Mouse (Mus musculus): ENCODE results near the gene Ptpro.
"Not testable (repeated sequence)": the region's sequence is repeated elsewhere in the genome, so short reads cannot be mapped to it uniquely, and the experiment has no call there.

Gene Ptpro

GRCm38 (mm10) chr6:137386344-137386743 lies 134.2 kb downstream of the Ptpro start:
- DNase-seq (ENCODE audit: low read depth, low spot score): no peak

GRCm38 (mm10) chr6:137386935-137387334 lies 134.8 kb downstream of the Ptpro start:
- DNase-seq (ENCODE audit: low read depth, low spot score): no peak

DNA sequence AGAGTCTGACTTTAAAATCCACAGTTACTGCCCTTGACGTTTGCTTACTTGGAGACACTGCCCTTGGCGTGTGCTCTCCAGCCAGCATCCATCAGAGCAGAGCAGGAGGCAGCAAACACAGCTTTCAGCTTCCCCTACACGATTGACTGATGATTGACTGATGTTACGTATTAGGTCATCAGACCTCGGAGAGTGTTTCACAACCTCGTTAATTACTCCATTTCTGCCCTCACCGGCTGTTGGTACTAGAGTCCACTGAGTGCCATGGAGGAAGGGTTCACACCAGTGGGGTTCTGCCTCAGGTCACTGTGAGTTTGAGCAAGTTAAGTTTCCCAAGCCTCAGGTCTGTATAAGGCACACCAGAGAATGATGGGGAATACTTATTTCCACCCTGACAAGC lies 143.0 kb downstream of the Ptpro start:
- no peak for DNase-seq (ENCODE audit: low read depth, low spot score)

DNA sequence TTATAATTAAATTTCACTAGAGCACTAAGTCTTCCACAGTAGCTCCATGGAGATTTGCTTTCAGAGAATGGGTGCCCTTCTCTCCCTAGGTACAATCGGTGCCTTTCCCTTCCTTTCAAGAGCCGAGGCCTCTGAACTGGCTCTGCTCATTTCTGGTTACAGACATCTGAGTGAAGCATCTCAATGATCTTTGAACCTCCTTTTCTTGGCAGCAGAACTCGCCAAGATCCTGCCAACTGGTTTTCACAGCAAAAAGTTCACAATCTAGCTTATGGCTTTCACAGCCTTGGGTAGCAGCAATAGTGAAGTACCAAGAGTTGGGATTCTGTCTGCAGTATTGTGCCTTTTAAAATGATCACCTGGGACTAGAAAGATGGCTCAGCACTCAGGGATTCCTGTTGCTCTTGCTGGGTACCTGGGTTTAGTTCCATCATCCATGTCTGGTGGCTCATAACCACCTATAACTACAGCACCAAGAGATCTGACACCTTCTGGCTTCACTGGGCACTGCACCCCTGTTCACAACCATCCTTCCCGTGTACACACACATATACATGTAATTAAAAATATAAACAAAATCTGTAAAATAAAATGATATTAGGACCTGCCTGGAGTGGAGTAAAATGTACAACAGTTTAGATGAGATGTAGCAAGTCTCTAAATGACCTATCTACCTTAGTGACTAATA lies 144.1 kb downstream of the Ptpro start:
- DNase-seq (ENCODE audit: low read depth, low spot score): no peak

GRCm38 (mm10) chr6:137397358-137397757 lies 145.2 kb downstream of the Ptpro start:
- no peak for DNase-seq (ENCODE audit: low read depth, low spot score)

GRCm38 (mm10) chr6:137404196-137404595 lies 152.1 kb downstream of the Ptpro start:
- DNase-seq (ENCODE audit: low read depth, low spot score): no peak

DNA sequence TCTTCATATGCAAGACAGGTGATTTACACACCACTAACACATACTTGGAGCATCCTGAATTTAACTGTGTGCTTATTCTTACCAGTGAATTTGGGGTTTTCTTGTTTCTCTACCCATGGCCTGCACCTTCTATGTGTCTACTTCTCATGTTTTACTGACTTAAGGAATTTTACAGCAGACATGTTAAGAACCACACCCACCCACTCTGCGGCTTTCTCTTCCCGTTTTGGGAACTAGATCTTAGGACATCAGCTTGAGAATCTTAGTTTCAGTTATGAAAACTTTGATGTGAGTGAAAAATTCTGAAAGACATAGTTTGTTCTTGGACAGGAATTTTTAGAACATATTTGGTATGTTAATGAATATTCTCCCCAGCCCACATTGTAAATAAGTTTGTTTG lies 153.6 kb downstream of the Ptpro start:
- DNase-seq (ENCODE audit: low read depth, low spot score): no peak

GRCm38 (mm10) chr6:137410510-137410909 lies 158.4 kb downstream of the Ptpro start:
- no peak for DNase-seq (ENCODE audit: low read depth, low spot score)

DNA sequence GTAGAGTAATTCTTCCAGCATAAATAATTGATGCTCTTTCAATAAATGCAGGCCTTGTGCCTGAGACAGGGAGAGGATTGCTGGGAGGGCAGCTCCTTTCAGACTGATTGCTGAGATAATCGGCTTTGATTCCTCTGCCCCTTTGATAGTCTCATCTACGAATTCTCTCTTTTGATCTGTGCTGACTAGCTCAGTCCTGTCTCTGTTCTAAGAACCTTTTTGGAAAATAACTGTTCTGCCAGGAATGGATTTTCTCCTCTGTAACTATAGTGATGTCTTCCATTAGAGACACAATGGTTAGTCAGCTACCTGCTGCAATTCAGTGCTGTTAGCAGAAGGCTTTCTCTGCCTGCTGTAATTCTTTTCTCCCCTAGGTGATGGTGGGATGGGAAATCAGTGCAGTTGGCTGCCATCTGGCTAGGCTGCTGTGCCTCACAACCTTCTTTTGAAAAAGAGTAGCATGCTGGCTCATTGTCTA lies 159.8 kb downstream of the Ptpro start:
- no peak for DNase-seq (ENCODE audit: low read depth, low spot score)

DNA sequence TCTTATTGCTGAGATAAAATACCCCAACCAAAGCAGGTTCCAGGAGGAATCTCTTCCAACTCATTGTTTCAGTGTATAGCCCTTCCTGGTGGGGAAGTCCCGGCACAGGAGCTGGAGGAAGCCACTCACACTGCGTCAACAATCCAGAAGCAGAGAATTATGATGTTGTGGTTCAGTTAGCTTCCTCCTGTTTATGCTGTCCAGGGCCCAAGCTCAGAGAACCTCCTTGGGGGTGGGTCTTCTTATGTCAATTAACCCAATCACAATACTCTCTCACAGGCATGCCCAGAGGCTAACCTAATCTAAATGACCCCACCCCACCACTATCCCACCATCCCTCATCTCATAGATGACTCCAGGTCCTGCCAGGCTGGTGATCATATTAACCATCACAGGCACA lies 160.9 kb downstream of the Ptpro start:
- no peak for DNase-seq (ENCODE audit: low read depth, low spot score)

- DNase-seq (ENCODE audit: low read depth, low spot score): no peak
Measured at GRCm38 (mm10) chr6:137414531-137415405, 162.6 kb downstream of the Ptpro start.

DNA sequence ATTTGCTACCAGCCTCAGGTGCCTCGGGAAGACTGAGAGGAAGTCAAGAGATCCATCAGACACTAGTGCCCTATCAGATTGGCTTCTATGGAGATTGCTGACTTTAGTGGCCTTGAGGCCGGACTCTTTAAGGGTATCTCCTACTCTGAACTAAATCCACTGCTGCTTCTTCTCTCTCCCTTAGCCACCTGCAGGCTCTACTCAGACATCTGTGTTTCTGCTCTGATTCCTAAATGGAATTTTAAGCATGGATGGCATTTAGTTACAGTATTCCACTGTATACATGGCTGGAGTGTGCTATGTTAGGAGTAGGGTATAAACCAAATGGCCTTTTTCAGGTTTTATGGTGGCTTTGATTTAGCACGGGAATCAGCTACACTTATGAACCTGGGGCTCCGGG lies 170.7 kb downstream of the Ptpro start:
- DNase-seq (ENCODE audit: low read depth, low spot score): no peak

GRCm38 (mm10) chr6:137423830-137424229 lies 171.7 kb downstream of the Ptpro start:
- DNase-seq (ENCODE audit: low read depth, low spot score): no peak

- DNase-seq (ENCODE audit: low read depth, low spot score): no peak
Measured at GRCm38 (mm10) chr6:137425500-137426432, 173.6 kb downstream of the Ptpro start.

- DNase-seq (ENCODE audit: low read depth, low spot score): no peak
Measured at GRCm38 (mm10) chr6:137433521-137434137, 181.5 kb downstream of the Ptpro start.

GRCm38 (mm10) chr6:137437486-137437885 lies 185.4 kb downstream of the Ptpro start:
- DNase-seq (ENCODE audit: low read depth, low spot score): no peak

GRCm38 (mm10) chr6:137437902-137438580 lies 185.9 kb downstream of the Ptpro start:
- DNase-seq (ENCODE audit: low read depth, low spot score): no peak

DNA sequence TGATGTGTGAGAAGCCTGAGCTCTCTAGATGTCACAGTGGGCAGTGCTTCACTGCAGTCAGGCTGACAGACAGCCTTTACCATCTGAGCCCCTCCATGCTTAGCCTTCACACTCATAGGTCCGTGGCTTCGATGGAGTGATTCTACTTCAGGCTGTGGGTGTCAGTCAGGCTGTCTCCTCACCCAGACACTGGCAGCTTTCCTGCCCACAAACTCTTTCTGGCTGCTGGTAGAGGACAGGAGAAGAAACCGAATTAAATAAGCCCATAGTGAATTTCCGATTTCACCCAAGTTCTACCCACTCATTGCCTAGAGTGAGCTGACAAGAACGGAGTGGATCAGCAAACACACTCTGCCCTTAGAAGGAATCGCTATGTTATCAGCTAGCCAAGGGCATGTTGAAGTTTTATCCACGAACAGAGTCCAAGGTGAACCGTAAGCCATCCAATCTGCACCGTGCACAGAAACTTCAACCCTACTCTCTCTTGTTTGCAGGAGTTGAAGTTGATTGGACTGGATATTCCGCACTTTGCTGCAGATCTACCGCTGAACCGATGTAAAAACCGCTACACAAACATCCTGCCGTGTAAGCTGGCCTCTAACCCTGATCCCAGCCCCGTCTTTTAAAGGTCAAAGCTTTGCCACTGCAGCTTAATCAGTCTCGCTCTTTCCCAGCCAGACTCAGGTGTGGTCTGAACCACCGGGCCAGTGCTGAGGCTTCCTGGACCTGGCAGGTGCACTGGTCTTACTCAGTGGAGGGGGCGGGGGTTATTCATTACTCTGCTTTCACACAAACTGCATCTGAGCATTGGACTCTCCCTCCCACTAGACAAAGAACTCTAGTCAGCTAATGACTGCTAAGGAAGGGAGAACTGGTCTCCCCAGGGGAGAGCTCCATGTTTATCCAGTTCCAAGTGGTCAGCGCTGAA lies 188.7 kb downstream of the Ptpro start:
- no peak for DNase-seq (ENCODE audit: low read depth, low spot score)

DNA sequence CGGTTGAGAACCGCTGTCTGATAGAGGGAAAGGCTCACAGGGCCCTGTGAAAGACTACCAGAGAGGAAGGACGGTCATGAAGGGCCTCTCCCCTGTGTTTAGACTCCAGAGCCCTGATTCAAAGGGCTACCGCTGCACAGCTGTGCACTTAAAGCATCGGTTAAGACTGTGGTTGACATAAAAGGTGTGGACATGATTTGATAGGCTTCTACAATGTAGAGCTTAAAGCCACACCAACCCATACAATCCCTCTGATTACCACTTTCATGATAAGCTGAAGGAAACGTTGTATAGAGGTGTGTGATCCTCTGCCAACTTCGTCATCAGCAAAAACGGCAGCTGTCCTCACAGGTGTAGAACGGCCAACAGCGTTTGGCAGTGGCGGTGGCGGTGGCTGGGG lies 191.0 kb downstream of the Ptpro start:
- DNase-seq (ENCODE audit: low read depth, low spot score): no peak

- DNase-seq (ENCODE audit: low read depth, low spot score): not testable (repeated sequence)
Measured at GRCm38 (mm10) chr6:137446116-137446515, 194.0 kb downstream of the Ptpro start.
